Mouse (Mus musculus): ENCODE results near the gene Frg2f1.

GRCm38 (mm10) chr4:119539836-119540532, 655 bp upstream of the Frg2f1 start:
- TF ChIP-seq CTCF (IDR thresholded peaks at IDR 0.05; ENCODE audit: low read depth) (no peak), EP300 (IDR thresholded peaks at IDR 0.05; ENCODE audit: low read depth) (no peak)
